Mouse (Mus musculus) naive thymus-derived CD4-positive, alpha-beta T cell, adult 2 months (primary cell): ENCODE data around the gene RPS10-NUDT3.

Experiments
- DNase-seq: peaks from one replicate; pipeline ENCODE4 v3.0.0-alpha.2; 2011; ENCODE audit warnings: low read depth

Gene RPS10-NUDT3

GRCm38 (mm10) chr17:27634871-27635574 is at the start of gene RPS10-NUDT3:
TSS of gene RPS10-NUDT3 (minus strand) at chr17:27635222.
- DNase-seq, result peak; percentile 94

GRCm38 (mm10) chr17:27678924-27679813 is 44.1 kb upstream of the RPS10-NUDT3 start:
- DNase-seq, result no peak

- DNase-seq, result no peak
Measured at GRCm38 (mm10) chr17:27677756-27678155, 42.7 kb upstream of the RPS10-NUDT3 start.

- DNase-seq, result no peak
Measured at GRCm38 (mm10) chr17:27676270-27676669, 41.2 kb upstream of the RPS10-NUDT3 start.

GRCm38 (mm10) chr17:27675453-27675852 is 40.4 kb upstream of the RPS10-NUDT3 start:
- no peak for DNase-seq

GRCm38 (mm10) chr17:27673945-27674344 is 38.9 kb upstream of the RPS10-NUDT3 start:
- no peak for DNase-seq

GRCm38 (mm10) chr17:27671720-27672119 is 36.7 kb upstream of the RPS10-NUDT3 start:
- no peak for DNase-seq

GRCm38 (mm10) chr17:27658767-27659166 is 23.7 kb upstream of the RPS10-NUDT3 start:
- DNase-seq, result no peak

GRCm38 (mm10) chr17:27657123-27657522 is 22.1 kb upstream of the RPS10-NUDT3 start:
- no peak for DNase-seq

GRCm38 (mm10) chr17:27656414-27656813 is 21.4 kb upstream of the RPS10-NUDT3 start:
- no peak for DNase-seq

GRCm38 (mm10) chr17:27656011-27656399 is 21.0 kb upstream of the RPS10-NUDT3 start:
- peak; percentile 66 for DNase-seq

GRCm38 (mm10) chr17:27655089-27656010 is 20.3 kb upstream of the RPS10-NUDT3 start, which contains the start of gene Pacsin1:
TSS of gene Pacsin1 (plus strand) at chr17:27655509.
- peak; percentile 82 for DNase-seq

GRCm38 (mm10) chr17:27653253-27653959 is 18.4 kb upstream of the RPS10-NUDT3 start:
- DNase-seq, result no peak

- DNase-seq, result peak; percentile 74
Measured at GRCm38 (mm10) chr17:27652046-27652790, 17.2 kb upstream of the RPS10-NUDT3 start.

GRCm38 (mm10) chr17:27650586-27650985 is 15.6 kb upstream of the RPS10-NUDT3 start:
- DNase-seq, result no peak

GRCm38 (mm10) chr17:27650160-27650559 is 15.1 kb upstream of the RPS10-NUDT3 start:
- peak; percentile 93 for DNase-seq

- no peak for DNase-seq
Measured at GRCm38 (mm10) chr17:27645807-27646206, 10.8 kb upstream of the RPS10-NUDT3 start.

GRCm38 (mm10) chr17:27644572-27644971 is 9.6 kb upstream of the RPS10-NUDT3 start:
- no peak for DNase-seq

- DNase-seq, result no peak
Measured at GRCm38 (mm10) chr17:27643756-27644155, 8.7 kb upstream of the RPS10-NUDT3 start.

- no peak for DNase-seq
Measured at GRCm38 (mm10) chr17:27643101-27643500, 8.1 kb upstream of the RPS10-NUDT3 start.
